Mouse (Mus musculus) heart, embryonic 15.5 days (tissue): ENCODE measurements around the gene Irs1. TPM values are rescaled to one million over a fixed set of nuclear protein-coding genes. Genes with fewer than 3 reads are reported as not detected.

Experiments used
- ATAC-seq: fragments of 200-750 bp; cut with Nextera tagmentation; replicated peaks from 2 replicates; pipeline ENCODE4 v1.8.0; 2017; ENCODE audit warnings: low read depth, moderate TSS enrichment; ENCODE audit not compliant: insufficient number of reproducible peaks, insufficient read depth, low FRiP score
- H3K27ac ChIP-seq: fragments of 300-500 bp; sonication (generic); 2 replicates; pipeline ENCODE4 v1.5.1; 2015; ENCODE audit warnings: mild to moderate bottlenecking, inconsistent platforms
- H3K27me3 ChIP-seq: fragments of 300-500 bp; sonication (generic); 2 replicates; pipeline ENCODE4 v1.6.1; 2015; ENCODE audit warnings: inconsistent platforms
- H3K36me3 ChIP-seq: fragments of 300-500 bp; sonication (generic); 2 replicates; pipeline ENCODE4 v1.6.1; 2015; ENCODE audit warnings: mild to moderate bottlenecking, inconsistent platforms
- H3K4me1 ChIP-seq: fragments of 300-500 bp; sonication (generic); replicated peaks from 2 replicates; pipeline ENCODE4 v1.6.1; 2015; ENCODE audit warnings: inconsistent platforms
- H3K4me2 ChIP-seq: fragments of 300-500 bp; sonication (generic); 2 replicates; pipeline ENCODE4 v1.6.1; 2015; ENCODE audit warnings: inconsistent platforms, mild to moderate bottlenecking, moderate library complexity
- H3K4me3 ChIP-seq: fragments of 300-500 bp; sonication (generic); 2 replicates; pipeline ENCODE4 v1.5.1; 2015; ENCODE audit warnings: mild to moderate bottlenecking, inconsistent platforms
- H3K9ac ChIP-seq: fragments of 300-500 bp; sonication (generic); 2 replicates; pipeline ENCODE4 v1.6.1; 2015; ENCODE audit warnings: mild to moderate bottlenecking, inconsistent platforms
- H3K9me3 ChIP-seq: fragments of 300-500 bp; sonication (generic); replicated peaks from 2 replicates; pipeline ENCODE4 v1.6.1; 2016; ENCODE audit warnings: inconsistent platforms
- WGBS: fragments of 180-500 bp; shearing (Covaris S2); methylation state at CpG from one replicate; pipeline ENCODE4 v1.1.7; 2015; ENCODE audit warnings: mixed read lengths; 5-methylcytosine and 5-hydroxymethylcytosine counted together
- polyA plus RNA-seq: library from polyadenylated mRNA; unstranded; fragments of >200 nt; fragmentation: Nextera tagmentation; extraction: Ambion mirVana; gene quantifications from 2 replicates; pipeline ENCODE4 v1.2.1, GENCODE M21; 2015

Gene Irs1
- polyA plus RNA-seq, 1 experiment from 2014 or later, result 9.1 TPM

GRCm38 (mm10) chr1:82287776-82288325 lies 3.4 kb downstream of the Irs1 start:
- ATAC-seq, result no peak
- 68% methylated on average over 16 of the region's 16 CpGs for WGBS
- Histone ChIP-seq H3K9ac (peak overlapping the region; percentile 70), H3K9me3 (no peaks in the 10 kb centered on the region), H3K27me3 (peaks cover 4% of the 10 kb centered on the region; the same call in 1 of the 2 replicates), H3K4me2 (peak overlapping the region; percentile 85), H3K36me3 (peaks cover 5% of the 10 kb centered on the region; the same call in 1 of the 2 replicates), H3K4me1 (peaks cover 40% of the 10 kb centered on the region), H3K27ac (peak overlapping the region; percentile 97), H3K4me3 (peak overlapping the region; percentile 81)

GRCm38 (mm10) chr1:82287052-82287775 lies 4.0 kb downstream of the Irs1 start:
- Histone ChIP-seq H3K36me3 (peaks cover 5% of the 10 kb centered on the region; the same call in 1 of the 2 replicates), H3K9me3 (no peaks in the 10 kb centered on the region), H3K4me3 (peak overlapping the region; percentile 81), H3K9ac (peak overlapping the region; percentile 70), H3K27me3 (peaks cover 4% of the 10 kb centered on the region; the same call in 1 of the 2 replicates), H3K27ac (peak overlapping the region; percentile 97), H3K4me1 (peaks cover 41% of the 10 kb centered on the region), H3K4me2 (peak overlapping the region; percentile 85)
- 41% methylated on average over 22 of the region's 22 CpGs for WGBS
- ATAC-seq, result no peak

- peak overlapping the region; percentile 70 for H3K9ac ChIP-seq
- H3K9me3 ChIP-seq, result no peaks in the 10 kb centered on the region
- WGBS, result 20% methylated on average over 15 of the region's 15 CpGs
- H3K4me2 ChIP-seq, result peak overlapping the region; percentile 85
- H3K36me3 ChIP-seq, result peaks cover 5% of the 10 kb centered on the region; the same call in 1 of the 2 replicates
- peaks cover 42% of the 10 kb centered on the region for H3K4me1 ChIP-seq
- peak overlapping the region; percentile 97 for H3K27ac ChIP-seq
- H3K4me3 ChIP-seq, result peak overlapping the region; percentile 81
- 0 out of 2 replicates have a peak, but pooled peaks cover 4% of the 10 kb centered on the region for H3K27me3 ChIP-seq
- no peak for ATAC-seq
These were observed 4.8 kb downstream of the Irs1 start for GRCm38 (mm10) chr1:82286190-82287051.

- peak overlapping the region; percentile 97 for H3K27ac ChIP-seq
- ATAC-seq, result no peak
- H3K4me3 ChIP-seq, result peak overlapping the region; percentile 81
- peak overlapping the region; percentile 70 for H3K9ac ChIP-seq
- H3K4me2 ChIP-seq, result peak overlapping the region; percentile 85
- peaks cover 5% of the 10 kb centered on the region; the same call in 1 of the 2 replicates for H3K36me3 ChIP-seq
- H3K27me3 ChIP-seq, result 0 out of 2 replicates have a peak, but pooled peaks cover 4% of the 10 kb centered on the region
- peaks cover 45% of the 10 kb centered on the region for H3K4me1 ChIP-seq
- 19% methylated on average over 5 of the region's 5 CpGs for WGBS
- H3K9me3 ChIP-seq, result no peaks in the 10 kb centered on the region
These were observed 5.6 kb downstream of the Irs1 start for GRCm38 (mm10) chr1:82285461-82286189.

GRCm38 (mm10) chr1:82284403-82284802 lies 6.8 kb downstream of the Irs1 start:
- no peaks in the 10 kb centered on the region for H3K9me3 ChIP-seq
- peaks cover 5% of the 10 kb centered on the region; the same call in 1 of the 2 replicates for H3K36me3 ChIP-seq
- H3K9ac ChIP-seq, result peak overlapping the region; percentile 70
- peak overlapping the region; percentile 52 for H3K4me3 ChIP-seq
- 23% methylated on average over 4 of the region's 4 CpGs for WGBS
- ATAC-seq, result no peak
- H3K4me2 ChIP-seq, result peak overlapping the region; percentile 85
- H3K4me1 ChIP-seq, result peaks cover 48% of the 10 kb centered on the region
- H3K27me3 ChIP-seq, result no peaks in the 10 kb centered on the region
- H3K27ac ChIP-seq, result peak overlapping the region; percentile 97

GRCm38 (mm10) chr1:82283901-82284301 lies 7.3 kb downstream of the Irs1 start:
- ATAC-seq, result no peak
- Histone ChIP-seq H3K4me1 (peaks cover 45% of the 10 kb centered on the region), H3K9me3 (no peaks in the 10 kb centered on the region), H3K36me3 (peaks cover 5% of the 10 kb centered on the region; the same call in 1 of the 2 replicates), H3K27me3 (no peaks in the 10 kb centered on the region), H3K4me2 (peak overlapping the region; percentile 85), H3K4me3 (peak overlapping the region; percentile 52), H3K9ac (peak overlapping the region; percentile 70), H3K27ac (peak overlapping the region; percentile 97)
- WGBS, result 21% methylated on average over 1 of the region's 1 CpGs

GRCm38 (mm10) chr1:82282992-82283611 lies 8.1 kb downstream of the Irs1 start:
- peaks cover 37% of the 10 kb centered on the region for H3K4me1 ChIP-seq
- peak; percentile 97 for ATAC-seq

GRCm38 (mm10) chr1:82281823-82282222 lies 9.4 kb downstream of the Irs1 start:
- peak overlapping the region; percentile 66 for H3K27ac ChIP-seq
- no peaks in the 10 kb centered on the region for H3K27me3 ChIP-seq
- H3K36me3 ChIP-seq, result peaks cover 12% of the 10 kb centered on the region
- 27% methylated on average over 6 of the region's 6 CpGs for WGBS
- H3K9me3 ChIP-seq, result no peaks in the 10 kb centered on the region
- H3K4me3 ChIP-seq, result no peak overlapping the region
- no peak overlapping the region for H3K4me2 ChIP-seq
- no peak overlapping the region for H3K9ac ChIP-seq
- no peak for ATAC-seq
- H3K4me1 ChIP-seq, result peaks cover 26% of the 10 kb centered on the region

More at GRCm38 (mm10) chr1:82282992-82283611, 8.1 kb downstream of the Irs1 start:
- Histone ChIP-seq H3K27ac (peak overlapping the region; percentile 97), H3K36me3 (peaks cover 5% of the 10 kb centered on the region; the same call in 1 of the 2 replicates), H3K9ac (peak overlapping the region; percentile 70), H3K4me2 (peak overlapping the region; percentile 85), H3K9me3 (no peaks in the 10 kb centered on the region), H3K4me3 (peak overlapping the region; percentile 52), H3K27me3 (no peaks in the 10 kb centered on the region)
- WGBS, result 1% methylated on average over 34 of the region's 35 CpGs

GRCm38 (mm10) chr1:82279768-82280167 lies 11.4 kb downstream of the Irs1 start:
- no peaks in the 10 kb centered on the region for H3K9me3 ChIP-seq
- no peak for ATAC-seq
- H3K27me3 ChIP-seq, result no peaks in the 10 kb centered on the region
- H3K36me3 ChIP-seq, result peaks cover 17% of the 10 kb centered on the region
- peaks cover 31% of the 10 kb centered on the region for H3K4me1 ChIP-seq
- no peak overlapping the region for H3K4me3 ChIP-seq
- H3K4me2 ChIP-seq, result peak overlapping the region; percentile 21
- no peak overlapping the region for H3K9ac ChIP-seq
- 27% methylated on average over 1 of the region's 1 CpGs for WGBS
- H3K27ac ChIP-seq, result peak overlapping the region; percentile 39

- no peaks in the 10 kb centered on the region for H3K27me3 ChIP-seq
- H3K36me3 ChIP-seq, result peaks cover 17% of the 10 kb centered on the region
- H3K9ac ChIP-seq, result no peak overlapping the region
- 50% methylated on average over 1 of the region's 1 CpGs for WGBS
- ATAC-seq, result no peak
- no peak overlapping the region for H3K4me3 ChIP-seq
- H3K9me3 ChIP-seq, result no peaks in the 10 kb centered on the region
- peaks cover 33% of the 10 kb centered on the region for H3K4me1 ChIP-seq
- H3K27ac ChIP-seq, result peak overlapping the region; percentile 53
- no peak overlapping the region for H3K4me2 ChIP-seq
These were observed 16.9 kb downstream of the Irs1 start for GRCm38 (mm10) chr1:82274361-82274760.
